Mouse (Mus musculus): Measurements from ENCODE around the gene Arfip1. TPM values are rescaled to one million over a fixed set of nuclear protein-coding genes. Genes with fewer than 3 reads are reported as not detected.

The Arfip1 gene
- polyA plus RNA-seq, 1 experiment from 2014 or later: 74.1 TPM

DNA sequence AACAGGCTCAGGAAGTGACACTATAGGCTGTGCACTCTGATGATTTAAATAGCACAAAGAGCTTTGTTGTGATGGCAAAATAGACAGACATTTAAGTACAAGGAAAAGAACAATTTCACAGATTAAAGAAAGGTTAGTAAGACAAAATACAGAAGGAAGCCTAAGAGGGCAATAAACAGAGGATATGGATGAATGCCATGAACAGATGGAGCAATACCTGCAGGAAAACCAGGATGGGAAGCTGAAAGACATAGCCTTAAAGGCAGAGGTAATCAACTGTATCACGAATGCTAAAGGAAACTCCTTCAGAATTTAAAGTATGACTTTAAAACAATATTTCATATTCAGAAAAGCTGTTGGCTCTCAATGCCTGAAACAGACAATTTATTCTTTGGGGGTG is 57.5 kb downstream of the Arfip1 start:
- no peak for ATAC-seq (ENCODE audit: insufficient read depth, low FRiP score)
- H3K9me3 ChIP-seq (replicated peaks; ENCODE audit: control insufficient read depth, low read length): no peaks in the 10 kb centered on the region
- H3K4me3 ChIP-seq (replicated peaks; ENCODE audit: low read length): no peak overlapping the region
- H3K36me3 ChIP-seq (ENCODE audit: control insufficient read depth, insufficient read depth, low read length): no peaks in the 10 kb centered on the region
- H3K27ac ChIP-seq (ENCODE audit: low read length): no peak overlapping the region
- H3K4me2 ChIP-seq (ENCODE audit: low read depth, low read length): no peak overlapping the region
- no peaks in the 10 kb centered on the region for H3K4me1 ChIP-seq (ENCODE audit: control insufficient read depth, insufficient read depth, low read length)
- H3K27me3 ChIP-seq (ENCODE audit: control insufficient read depth, insufficient read depth, low read length): no peaks in the 10 kb centered on the region
- no peak overlapping the region for H3K9ac ChIP-seq (ENCODE audit: low read length)
- 71% methylated on average over 1 of the region's 1 CpGs for WGBS

GRCm38 (mm10) chr3:84516163-84516562 is 66.3 kb downstream of the Arfip1 start:
- no peak overlapping the region for H3K4me3 ChIP-seq (replicated peaks; ENCODE audit: low read length)
- 69% methylated on average over 3 of the region's 3 CpGs for WGBS
- H3K27me3 ChIP-seq (ENCODE audit: control insufficient read depth, insufficient read depth, low read length): no peaks in the 10 kb centered on the region
- 0 out of 2 replicates have a peak, but pooled peaks cover 3% of the 10 kb centered on the region for H3K36me3 ChIP-seq (ENCODE audit: control insufficient read depth, insufficient read depth, low read length)
- no peaks in the 10 kb centered on the region for H3K4me1 ChIP-seq (ENCODE audit: control insufficient read depth, insufficient read depth, low read length)
- no peak overlapping the region for H3K27ac ChIP-seq (ENCODE audit: low read length)
- H3K9me3 ChIP-seq (replicated peaks; ENCODE audit: control insufficient read depth, low read length): no peaks in the 10 kb centered on the region
- no peak for ATAC-seq (ENCODE audit: insufficient read depth, low FRiP score)
- H3K9ac ChIP-seq (ENCODE audit: low read length): no peak overlapping the region
- H3K4me2 ChIP-seq (ENCODE audit: low read depth, low read length): no peak overlapping the region

DNA sequence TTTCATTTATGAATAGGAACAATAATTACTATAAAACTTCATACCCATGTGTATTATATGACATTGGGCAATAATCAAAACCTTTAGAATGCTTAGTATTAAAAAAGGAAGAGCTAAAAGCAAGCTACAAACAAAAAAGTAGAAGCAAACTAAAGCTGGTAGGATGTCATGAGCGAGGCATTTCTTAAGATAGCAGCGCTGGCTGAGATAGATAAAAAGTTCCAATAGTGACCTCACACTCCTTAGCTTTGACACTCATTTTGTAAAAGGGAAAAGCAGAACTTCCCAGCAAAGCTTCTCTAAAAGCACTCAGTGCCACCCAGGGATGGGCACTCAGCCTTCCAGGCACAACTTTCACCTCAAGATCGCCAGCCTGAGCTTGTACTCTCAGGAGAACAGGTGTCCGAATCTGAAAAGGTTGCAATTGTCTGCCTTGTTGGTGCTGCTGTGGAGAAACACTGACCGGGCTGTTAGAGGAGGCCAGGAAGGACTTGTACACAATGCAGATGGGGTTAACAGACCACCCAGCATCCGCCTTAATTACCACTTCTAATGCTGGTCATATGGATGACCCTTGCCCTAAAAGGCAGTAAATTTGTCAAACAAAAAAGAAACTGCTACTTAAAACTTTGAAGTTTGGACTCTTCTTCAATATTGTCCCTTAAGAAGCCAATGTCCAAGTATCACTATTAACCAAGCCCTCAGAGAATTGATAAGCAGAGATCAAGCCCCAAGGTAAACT is 69.5 kb downstream of the Arfip1 start:
- Histone ChIP-seq H3K9ac (ENCODE audit: low read length) (no peak overlapping the region), H3K36me3 (ENCODE audit: control insufficient read depth, insufficient read depth, low read length) (0 out of 2 replicates have a peak, but pooled peaks cover under 1% of the 10 kb centered on the region), H3K27me3 (ENCODE audit: control insufficient read depth, insufficient read depth, low read length) (no peaks in the 10 kb centered on the region), H3K4me2 (ENCODE audit: low read depth, low read length) (no peak overlapping the region), H3K4me3 (replicated peaks; ENCODE audit: low read length) (no peak overlapping the region), H3K9me3 (replicated peaks; ENCODE audit: control insufficient read depth, low read length) (no peaks in the 10 kb centered on the region), H3K4me1 (ENCODE audit: control insufficient read depth, insufficient read depth, low read length) (no peaks in the 10 kb centered on the region), H3K27ac (ENCODE audit: low read length) (no peak overlapping the region)
- WGBS: 66% methylated on average over 6 of the region's 6 CpGs
- no peak for ATAC-seq (ENCODE audit: insufficient read depth, low FRiP score)

DNA sequence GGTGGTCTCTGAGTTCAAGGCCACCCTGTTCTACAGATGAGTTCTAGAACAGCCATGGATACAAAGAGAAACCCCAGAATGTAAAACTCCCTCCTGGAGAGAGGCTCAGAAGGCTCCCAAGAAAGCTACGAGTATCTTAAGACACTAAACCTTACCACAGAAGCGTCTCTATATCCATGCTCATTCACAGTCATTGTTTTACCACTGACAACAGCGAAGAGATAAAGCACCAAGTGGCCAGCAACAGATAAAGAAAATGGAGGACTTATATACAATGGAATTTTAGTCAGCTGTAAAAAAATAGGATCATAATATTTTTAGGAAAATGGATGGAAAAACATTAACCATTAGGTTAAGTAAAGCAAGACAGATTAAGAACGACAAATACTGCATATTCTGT is 77.2 kb downstream of the Arfip1 start:
- Histone ChIP-seq H3K4me1 (ENCODE audit: control insufficient read depth, insufficient read depth, low read length) (0 out of 2 replicates have a peak, but pooled peaks cover 3% of the 10 kb centered on the region), H3K9me3 (replicated peaks; ENCODE audit: control insufficient read depth, low read length) (no peaks in the 10 kb centered on the region), H3K27ac (ENCODE audit: low read length) (no peak overlapping the region), H3K9ac (ENCODE audit: low read length) (no peak overlapping the region), H3K36me3 (ENCODE audit: control insufficient read depth, insufficient read depth, low read length) (0 out of 2 replicates have a peak, but pooled peaks cover 3% of the 10 kb centered on the region), H3K27me3 (ENCODE audit: control insufficient read depth, insufficient read depth, low read length) (no peaks in the 10 kb centered on the region), H3K4me3 (replicated peaks; ENCODE audit: low read length) (no peak overlapping the region), H3K4me2 (ENCODE audit: low read depth, low read length) (no peak overlapping the region)
- ATAC-seq (ENCODE audit: insufficient read depth, low FRiP score): no peak
- WGBS: 82% methylated on average over 4 of the region's 4 CpGs

DNA sequence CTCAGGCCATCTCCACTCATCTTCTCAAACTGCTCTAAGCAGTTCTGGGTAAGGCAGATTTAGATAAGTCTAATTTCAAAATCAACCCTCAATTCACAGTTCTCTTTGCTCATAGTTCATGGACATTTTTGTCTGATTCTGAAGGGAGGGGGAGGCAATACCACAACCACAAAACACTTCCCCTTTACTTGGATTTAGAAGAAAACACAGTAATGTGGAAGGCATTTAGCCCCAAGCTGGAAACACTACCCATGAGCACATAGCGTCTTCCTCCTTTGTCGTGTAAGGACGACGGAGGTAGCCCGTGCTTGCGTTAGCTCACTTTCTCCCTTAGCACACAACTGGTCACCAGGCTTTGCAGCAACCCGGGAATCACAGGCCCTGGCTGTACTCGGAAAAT is 78.1 kb downstream of the Arfip1 start:
- no peak overlapping the region for H3K9ac ChIP-seq (ENCODE audit: low read length)
- 0 out of 2 replicates have a peak, but pooled peaks cover 3% of the 10 kb centered on the region for H3K4me1 ChIP-seq (ENCODE audit: control insufficient read depth, insufficient read depth, low read length)
- H3K36me3 ChIP-seq (ENCODE audit: control insufficient read depth, insufficient read depth, low read length): 0 out of 2 replicates have a peak, but pooled peaks cover 3% of the 10 kb centered on the region
- H3K4me3 ChIP-seq (replicated peaks; ENCODE audit: low read length): no peak overlapping the region
- no peaks in the 10 kb centered on the region for H3K9me3 ChIP-seq (replicated peaks; ENCODE audit: control insufficient read depth, low read length)
- no peak overlapping the region for H3K4me2 ChIP-seq (ENCODE audit: low read depth, low read length)
- H3K27me3 ChIP-seq (ENCODE audit: control insufficient read depth, insufficient read depth, low read length): no peaks in the 10 kb centered on the region
- ATAC-seq (ENCODE audit: insufficient read depth, low FRiP score): no peak
- H3K27ac ChIP-seq (ENCODE audit: low read length): no peak overlapping the region
- 86% methylated on average over 8 of the region's 8 CpGs for WGBS

- H3K27me3 ChIP-seq (ENCODE audit: control insufficient read depth, insufficient read depth, low read length): no peaks in the 10 kb centered on the region
- H3K9me3 ChIP-seq (replicated peaks; ENCODE audit: control insufficient read depth, low read length): no peaks in the 10 kb centered on the region
- no peak for ATAC-seq (ENCODE audit: insufficient read depth, low FRiP score)
- no peak overlapping the region for H3K4me2 ChIP-seq (ENCODE audit: low read depth, low read length)
- H3K27ac ChIP-seq (ENCODE audit: low read length): no peak overlapping the region
- no peak overlapping the region for H3K4me3 ChIP-seq (replicated peaks; ENCODE audit: low read length)
- 81% methylated on average over 2 of the region's 2 CpGs for WGBS
- H3K36me3 ChIP-seq (ENCODE audit: control insufficient read depth, insufficient read depth, low read length): peaks cover 6% of the 10 kb centered on the region; the same call in 1 of the 2 replicates
- H3K9ac ChIP-seq (ENCODE audit: low read length): no peak overlapping the region
- H3K4me1 ChIP-seq (ENCODE audit: control insufficient read depth, insufficient read depth, low read length): 0 out of 2 replicates have a peak, but pooled peaks cover 3% of the 10 kb centered on the region
Measured at GRCm38 (mm10) chr3:84502101-84502500, 80.3 kb downstream of the Arfip1 start.

GRCm38 (mm10) chr3:84500491-84500890 is 81.9 kb downstream of the Arfip1 start:
- Histone ChIP-seq H3K4me3 (replicated peaks; ENCODE audit: low read length) (no peak overlapping the region), H3K4me2 (ENCODE audit: low read depth, low read length) (no peak overlapping the region), H3K27ac (ENCODE audit: low read length) (no peak overlapping the region), H3K27me3 (ENCODE audit: control insufficient read depth, insufficient read depth, low read length) (no peaks in the 10 kb centered on the region), H3K9ac (ENCODE audit: low read length) (no peak overlapping the region), H3K4me1 (ENCODE audit: control insufficient read depth, insufficient read depth, low read length) (0 out of 2 replicates have a peak, but pooled peaks cover 3% of the 10 kb centered on the region), H3K9me3 (replicated peaks; ENCODE audit: control insufficient read depth, low read length) (no peaks in the 10 kb centered on the region), H3K36me3 (ENCODE audit: control insufficient read depth, insufficient read depth, low read length) (peaks cover 6% of the 10 kb centered on the region; the same call in 1 of the 2 replicates)
- no peak for ATAC-seq (ENCODE audit: insufficient read depth, low FRiP score)
- 80% methylated on average over 10 of the region's 10 CpGs for WGBS

- ATAC-seq (ENCODE audit: insufficient read depth, low FRiP score): no peak
- Histone ChIP-seq H3K36me3 (ENCODE audit: control insufficient read depth, insufficient read depth, low read length) (peaks cover 3% of the 10 kb centered on the region; the same call in 1 of the 2 replicates), H3K4me3 (replicated peaks; ENCODE audit: low read length) (no peak overlapping the region), H3K9me3 (replicated peaks; ENCODE audit: control insufficient read depth, low read length) (no peaks in the 10 kb centered on the region), H3K27me3 (ENCODE audit: control insufficient read depth, insufficient read depth, low read length) (no peaks in the 10 kb centered on the region), H3K4me2 (ENCODE audit: low read depth, low read length) (no peak overlapping the region), H3K9ac (ENCODE audit: low read length) (no peak overlapping the region), H3K27ac (ENCODE audit: low read length) (no peak overlapping the region), H3K4me1 (ENCODE audit: control insufficient read depth, insufficient read depth, low read length) (0 out of 2 replicates have a peak, but pooled peaks cover 3% of the 10 kb centered on the region)
- 84% methylated on average over 11 of the region's 11 CpGs for WGBS
Measured at GRCm38 (mm10) chr3:84497718-84498117, 84.7 kb downstream of the Arfip1 start.

DNA sequence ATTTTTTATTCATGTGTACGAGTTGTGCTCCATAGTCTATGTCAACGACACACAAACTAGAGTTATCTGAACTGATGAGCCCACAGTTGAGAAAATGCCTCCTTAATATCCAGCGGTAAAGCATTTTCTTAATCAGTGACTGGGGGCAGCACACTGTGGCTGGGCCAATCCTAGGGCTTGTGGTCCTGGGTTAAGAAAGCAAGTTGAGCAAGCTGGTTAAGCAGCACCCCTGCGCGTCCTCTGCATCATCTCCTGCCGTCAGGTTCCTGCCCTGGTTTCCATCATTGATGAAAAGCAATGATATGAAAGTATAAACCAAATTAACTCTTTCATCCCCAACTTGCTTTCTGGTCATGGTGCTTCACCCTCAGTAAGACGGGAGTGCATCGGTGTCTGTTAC is 89.8 kb downstream of the Arfip1 start:
- H3K36me3 ChIP-seq (ENCODE audit: control insufficient read depth, insufficient read depth, low read length): peaks cover 3% of the 10 kb centered on the region; the same call in 1 of the 2 replicates
- H3K4me2 ChIP-seq (ENCODE audit: low read depth, low read length): no peak overlapping the region
- no peaks in the 10 kb centered on the region for H3K9me3 ChIP-seq (replicated peaks; ENCODE audit: control insufficient read depth, low read length)
- 86% methylated on average over 8 of the region's 8 CpGs for WGBS
- H3K9ac ChIP-seq (ENCODE audit: low read length): no peak overlapping the region
- ATAC-seq (ENCODE audit: insufficient read depth, low FRiP score): no peak
- no peaks in the 10 kb centered on the region for H3K27me3 ChIP-seq (ENCODE audit: control insufficient read depth, insufficient read depth, low read length)
- H3K4me1 ChIP-seq (ENCODE audit: control insufficient read depth, insufficient read depth, low read length): no peaks in the 10 kb centered on the region
- H3K27ac ChIP-seq (ENCODE audit: low read length): no peak overlapping the region
- no peak overlapping the region for H3K4me3 ChIP-seq (replicated peaks; ENCODE audit: low read length)

Data from stomach, embryonic 16.5 days (tissue).